Mouse (Mus musculus) lung, embryonic 16.5 days (tissue): ENCODE results near the gene Slc30a2. TPM values are rescaled to one million over a fixed set of nuclear protein-coding genes. Genes with fewer than 3 reads are reported as not detected.

Experiments
- ATAC-seq: fragments of 200-750 bp; cut with Nextera tagmentation; 2 replicates; pipeline ENCODE4 v1.8.0; 2017; ENCODE audit warnings: low read depth, mild to moderate bottlenecking, moderate library complexity
- H3K27ac ChIP-seq: fragments of 300-500 bp; sonication (generic); 2 replicates; pipeline ENCODE4 v1.5.1; 2014; ENCODE audit warnings: mild to moderate bottlenecking, control low read depth, low read length
- H3K27me3 ChIP-seq: fragments of 300-500 bp; sonication (generic); 2 replicates; pipeline ENCODE4 v1.6.1; 2014; ENCODE audit warnings: low read depth, low read length, mixed read lengths; ENCODE audit not compliant: control insufficient read depth, insufficient read depth
- H3K36me3 ChIP-seq: fragments of 300-500 bp; sonication (generic); 2 replicates; pipeline ENCODE4 v1.6.1; 2014; ENCODE audit warnings: low read length; ENCODE audit not compliant: control insufficient read depth, insufficient read depth
- H3K4me1 ChIP-seq: fragments of 300-500 bp; sonication (generic); replicated peaks from 2 replicates; pipeline ENCODE4 v1.6.1; 2014; ENCODE audit warnings: low read length, mixed read lengths; ENCODE audit not compliant: control insufficient read depth, insufficient read depth
- H3K4me2 ChIP-seq: fragments of 300-500 bp; sonication (generic); 2 replicates; pipeline ENCODE4 v1.6.1; 2014; ENCODE audit warnings: low read depth, low read length, control low read depth
- H3K4me3 ChIP-seq: fragments of 300-500 bp; sonication (generic); 2 replicates; pipeline ENCODE4 v1.5.1; 2014; ENCODE audit warnings: mild to moderate bottlenecking, low read length, control low read depth
- H3K9ac ChIP-seq: fragments of 300-500 bp; sonication (generic); 2 replicates; pipeline ENCODE4 v1.6.1; 2014; ENCODE audit warnings: low read length, control low read depth
- H3K9me3 ChIP-seq: fragments of 300-500 bp; sonication (generic); 2 replicates; pipeline ENCODE4 v1.6.1; 2016; ENCODE audit warnings: low read length; ENCODE audit not compliant: control insufficient read depth
- WGBS: fragments of 180-500 bp; shearing (Covaris S2); extraction: QIAGEN DNeasy Blood & Tissue Kit; methylation state at CpG from one replicate; pipeline ENCODE4 v1.1.7; 2014; 5-methylcytosine and 5-hydroxymethylcytosine counted together
- polyA plus RNA-seq: library from polyadenylated mRNA; unstranded; fragments of >200 nt; fragmentation: Nextera tagmentation; extraction: Ambion mirVana; gene quantifications from 2 replicates; pipeline ENCODE4 v1.2.1, GENCODE M21; 2015

The Slc30a2 gene
- polyA plus RNA-seq, 1 experiment from 2014 or later, result 0.29 TPM

DNA sequence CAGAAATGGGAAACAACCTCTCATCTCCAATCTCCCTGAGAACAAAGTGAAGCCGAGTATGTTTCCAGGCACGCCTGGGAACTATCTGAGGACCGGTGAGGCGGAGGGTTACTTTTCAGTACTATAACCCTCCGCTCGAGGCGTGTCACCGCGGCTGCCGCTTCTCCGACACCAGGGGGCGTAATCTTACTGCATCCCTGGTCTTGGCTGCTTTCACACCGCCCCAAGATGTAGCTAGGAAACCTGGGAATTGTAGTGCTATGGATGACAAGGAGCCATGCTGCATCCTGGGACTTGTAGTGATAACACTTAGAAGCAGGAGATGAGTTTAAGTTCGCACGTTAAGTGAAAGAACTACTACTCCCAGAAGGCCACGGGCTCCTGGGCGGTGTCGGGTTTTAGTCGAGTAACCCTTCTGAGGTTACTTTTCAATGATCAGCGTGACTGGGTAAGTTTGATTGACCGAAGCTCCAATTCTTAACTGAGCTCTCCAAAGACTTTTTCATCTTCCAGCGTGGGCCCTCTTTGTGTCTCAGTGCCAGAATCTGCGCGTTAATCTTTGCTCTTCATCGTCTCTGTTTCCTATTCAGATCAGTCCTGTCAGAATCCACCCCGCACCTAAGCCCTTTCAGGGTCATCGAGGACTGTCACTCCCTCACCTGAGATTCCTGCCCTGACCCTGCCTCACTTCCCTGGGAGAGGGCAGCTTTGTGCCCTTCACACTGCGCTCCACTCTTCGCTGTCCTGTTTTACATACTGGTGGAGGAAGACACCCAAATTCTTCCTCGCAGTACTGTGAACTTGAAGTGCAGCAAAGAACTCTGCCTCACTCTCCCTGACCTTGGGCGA is 53.2 kb downstream of the Slc30a2 start, which contains the start of gene Pafah2:
Pafah2 (plus strand) TSS at position 344 of the 849 bp plus-strand sequence.
- H3K9me3 ChIP-seq, result no peaks in the 10 kb centered on the region
- peak within 1 kb of the TSS; percentile 70 for H3K4me3 ChIP-seq
- ATAC-seq, result peak; percentile 97
- H3K4me2 ChIP-seq, result peak within 1 kb of the TSS; percentile 93
- H3K36me3 ChIP-seq, result no peaks in the 10 kb centered on the region
- under 1% methylated on average over 31 of the region's 31 CpGs for WGBS
- peaks cover 12% of the 10 kb centered on the region for H3K4me1 ChIP-seq
- no peaks in the 10 kb centered on the region for H3K27me3 ChIP-seq
- H3K9ac ChIP-seq, result peak within 1 kb of the TSS; percentile 79
- H3K27ac ChIP-seq, result peak within 1 kb of the TSS; percentile 93

DNA sequence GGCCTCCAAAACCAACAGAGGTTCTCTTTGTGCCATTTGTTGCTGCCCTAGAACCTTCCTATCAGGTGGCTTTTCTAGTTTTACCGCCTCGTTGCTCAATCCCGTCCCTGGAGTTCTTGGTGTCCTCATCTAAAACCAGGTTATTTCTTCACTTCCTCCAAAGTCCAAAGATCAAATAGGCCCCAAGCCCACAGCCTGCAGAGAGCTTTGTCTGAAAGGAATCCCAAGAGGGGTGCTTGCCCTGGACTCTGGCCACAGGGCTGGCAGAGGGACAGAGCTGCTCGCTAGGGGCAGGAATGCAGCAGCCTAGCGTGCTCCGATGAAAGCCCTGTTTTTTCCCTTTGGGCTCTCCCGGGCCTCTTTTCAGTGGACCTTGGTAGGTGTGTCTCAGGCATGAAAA is 54.1 kb downstream of the Slc30a2 start:
- Histone ChIP-seq H3K36me3 (no peaks in the 10 kb centered on the region), H3K27me3 (no peaks in the 10 kb centered on the region), H3K4me2 (peak overlapping the region; percentile 93), H3K9ac (peak overlapping the region; percentile 40), H3K4me1 (peaks cover 15% of the 10 kb centered on the region), H3K9me3 (no peaks in the 10 kb centered on the region), H3K27ac (peak overlapping the region; percentile 93), H3K4me3 (peak overlapping the region; percentile 70)
- peak; percentile 36; the same call in 1 of the 2 replicates for ATAC-seq
- WGBS, result 14% methylated on average over 7 of the region's 7 CpGs

GRCm38 (mm10) chr4:134397732-134398131 is 54.8 kb downstream of the Slc30a2 start:
- WGBS, result 80% methylated on average over 9 of the region's 9 CpGs
- Histone ChIP-seq H3K9me3 (no peaks in the 10 kb centered on the region), H3K4me3 (no peak overlapping the region), H3K4me1 (peaks cover 19% of the 10 kb centered on the region), H3K27me3 (no peaks in the 10 kb centered on the region), H3K27ac (peak overlapping the region; percentile 93), H3K36me3 (no peaks in the 10 kb centered on the region), H3K4me2 (peak overlapping the region; percentile 93), H3K9ac (no peak overlapping the region)
- ATAC-seq, result no peak

GRCm38 (mm10) chr4:134400206-134400605 is 57.2 kb downstream of the Slc30a2 start:
- Histone ChIP-seq H3K4me1 (peaks cover 21% of the 10 kb centered on the region), H3K9me3 (no peaks in the 10 kb centered on the region), H3K36me3 (no peaks in the 10 kb centered on the region), H3K27me3 (no peaks in the 10 kb centered on the region), H3K4me2 (no peak overlapping the region), H3K4me3 (no peak overlapping the region), H3K27ac (no peak overlapping the region), H3K9ac (no peak overlapping the region)
- ATAC-seq, result no peak
- WGBS, result 29% methylated on average over 5 of the region's 5 CpGs

GRCm38 (mm10) chr4:134401181-134401661 is 58.2 kb downstream of the Slc30a2 start:
- peak; percentile 71 for ATAC-seq
- WGBS, result 4% methylated on average over 19 of the region's 19 CpGs
- Histone ChIP-seq H3K4me3 (peak overlapping the region; percentile 41), H3K27ac (no peak overlapping the region), H3K36me3 (no peaks in the 10 kb centered on the region), H3K4me2 (peak overlapping the region; percentile 77), H3K4me1 (peaks cover 21% of the 10 kb centered on the region), H3K27me3 (no peaks in the 10 kb centered on the region), H3K9me3 (no peaks in the 10 kb centered on the region), H3K9ac (peak overlapping the region; percentile 53)

DNA sequence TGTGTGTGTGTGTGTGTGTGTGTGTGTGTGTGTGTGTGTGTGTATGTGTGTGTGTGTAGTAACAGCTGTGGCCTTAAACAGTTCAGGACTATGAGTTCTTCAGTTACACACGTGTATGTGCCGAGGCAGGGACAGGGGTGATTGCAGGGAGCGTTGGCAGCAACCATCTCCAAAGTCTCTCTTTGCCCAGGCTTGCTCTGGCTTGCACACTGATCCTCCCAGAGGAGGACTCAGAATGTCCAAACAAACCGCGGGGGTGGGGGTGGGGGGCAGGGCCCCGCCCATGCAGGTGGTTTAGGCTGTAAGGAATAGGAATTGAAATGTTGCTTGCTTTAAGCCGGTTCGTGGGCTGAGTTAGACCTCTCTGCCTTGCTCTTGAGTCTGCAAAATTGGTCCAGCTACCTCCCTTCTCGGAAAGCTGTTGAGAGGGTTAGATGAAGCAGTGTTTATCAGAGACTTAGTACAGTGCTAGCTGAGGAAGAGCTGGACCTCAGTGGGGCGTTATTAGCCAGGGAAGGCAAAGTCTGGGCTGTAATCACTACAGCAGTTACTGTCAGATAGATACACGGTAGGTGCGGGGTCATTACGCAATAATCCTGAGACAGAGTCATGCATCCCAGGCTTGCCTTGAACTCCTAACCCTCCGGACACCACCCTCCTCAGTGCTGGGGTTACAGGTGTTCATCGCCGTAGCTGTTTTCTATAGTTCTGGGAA is 59.0 kb downstream of the Slc30a2 start:
- peak overlapping the region; percentile 77 for H3K4me2 ChIP-seq
- H3K9ac ChIP-seq, result no peak overlapping the region
- no peaks in the 10 kb centered on the region for H3K9me3 ChIP-seq
- whole genome bisulfite sequencing, result 54% methylated on average over 16 of the region's 16 CpGs
- H3K4me1 ChIP-seq, result peaks cover 20% of the 10 kb centered on the region
- no peak for ATAC-seq
- H3K4me3 ChIP-seq, result no peak overlapping the region
- no peaks in the 10 kb centered on the region for H3K36me3 ChIP-seq
- no peak overlapping the region for H3K27ac ChIP-seq
- no peaks in the 10 kb centered on the region for H3K27me3 ChIP-seq

GRCm38 (mm10) chr4:134402571-134403262 is 59.7 kb downstream of the Slc30a2 start:
- H3K36me3 ChIP-seq, result no peaks in the 10 kb centered on the region
- H3K4me1 ChIP-seq, result peaks cover 15% of the 10 kb centered on the region
- no peak overlapping the region for H3K4me2 ChIP-seq
- H3K9me3 ChIP-seq, result no peaks in the 10 kb centered on the region
- H3K27me3 ChIP-seq, result no peaks in the 10 kb centered on the region
- no peak overlapping the region for H3K9ac ChIP-seq
- WGBS, result 44% methylated on average over 16 of the region's 16 CpGs
- H3K4me3 ChIP-seq, result no peak overlapping the region
- no peak overlapping the region for H3K27ac ChIP-seq
- peak; percentile 40; the same call in 1 of the 2 replicates for ATAC-seq

- Histone ChIP-seq H3K4me1 (peaks cover 15% of the 10 kb centered on the region), H3K9me3 (no peaks in the 10 kb centered on the region), H3K4me2 (no peak overlapping the region), H3K27ac (no peak overlapping the region), H3K9ac (no peak overlapping the region), H3K36me3 (no peaks in the 10 kb centered on the region), H3K4me3 (no peak overlapping the region), H3K27me3 (no peaks in the 10 kb centered on the region)
- ATAC-seq, result no peak
- 44% methylated on average over 7 of the region's 7 CpGs for WGBS
Measured at GRCm38 (mm10) chr4:134403721-134404120, 60.7 kb downstream of the Slc30a2 start.
